Mouse (Mus musculus) liver, postnatal 0 days (tissue): ENCODE results near the gene Impg1. TPM values are rescaled to one million over a fixed set of nuclear protein-coding genes. Genes with fewer than 3 reads are reported as not detected.

Experiments used
- ATAC-seq: fragments of 200-750 bp; cut with Nextera tagmentation; 2 replicates; pipeline ENCODE4 v1.8.0; 2017; ENCODE audit warnings: mild to moderate bottlenecking, moderate library complexity
- DNase-seq: peaks from one replicate; pipeline ENCODE4 v3.0.0-alpha.2; 2016
- H3K27ac ChIP-seq: fragments of 300-500 bp; sonication (generic); 2 replicates; pipeline ENCODE4 v1.5.1; 2014; ENCODE audit warnings: antibody characterized with exemption, moderate library complexity, mild to moderate bottlenecking, low read depth
- H3K27me3 ChIP-seq: fragments of 300-500 bp; sonication (generic); 2 replicates; pipeline ENCODE4 v1.6.1; 2014; ENCODE audit warnings: low read length, control low read depth, mixed read lengths; ENCODE audit not compliant: insufficient read depth
- H3K36me3 ChIP-seq: fragments of 300-500 bp; sonication (generic); replicated peaks from 2 replicates; pipeline ENCODE4 v1.6.1; 2014; ENCODE audit warnings: mild to moderate bottlenecking, control low read depth, low read length, moderate library complexity, mixed read lengths; ENCODE audit not compliant: insufficient read depth
- H3K4me1 ChIP-seq: fragments of 300-500 bp; sonication (generic); 2 replicates; pipeline ENCODE4 v1.6.1; 2014; ENCODE audit warnings: antibody characterized with exemption, mild to moderate bottlenecking, control low read depth; ENCODE audit not compliant: insufficient read depth
- H3K4me2 ChIP-seq: fragments of 300-500 bp; sonication (generic); 2 replicates; pipeline ENCODE4 v1.6.1; 2014; ENCODE audit warnings: low read depth, mild to moderate bottlenecking, low read length, moderate library complexity, mixed read lengths
- H3K4me3 ChIP-seq: fragments of 300-500 bp; sonication (generic); 2 replicates; pipeline ENCODE4 v1.5.1; 2014; ENCODE audit warnings: low read depth, low read length
- H3K9ac ChIP-seq: fragments of 300-500 bp; sonication (generic); replicated peaks from 2 replicates; pipeline ENCODE4 v1.6.1; 2014; ENCODE audit warnings: mild to moderate bottlenecking, moderate library complexity
- H3K9me3 ChIP-seq: fragments of 300-500 bp; sonication (generic); 2 replicates; pipeline ENCODE4 v1.6.1; 2016; ENCODE audit warnings: mild to moderate bottlenecking, control low read depth, low read length, mixed read lengths
- CTCF ChIP-seq: sonication (generic); IDR thresholded peaks from 2 replicates; pipeline ENCODE4 v1.5.1; 2016; ENCODE audit warnings: antibody characterized with exemption, low read depth
- EP300 ChIP-seq: IDR thresholded peaks from 2 replicates; pipeline ENCODE4 v1.6.1; 2016; ENCODE audit warnings: antibody characterized with exemption, low read depth, mild to moderate bottlenecking
- WGBS: fragments of 180-500 bp; shearing (Covaris S2); extraction: QIAGEN DNeasy Blood & Tissue Kit; methylation state at CpG from one replicate; pipeline ENCODE4 v1.1.7; 2014; ENCODE audit not compliant: insufficient replicate concordance; 5-methylcytosine and 5-hydroxymethylcytosine counted together
- polyA plus RNA-seq: library from polyadenylated mRNA; unstranded; fragments of >200 nt; fragmentation: Nextera tagmentation; extraction: Ambion mirVana; gene quantifications from 2 replicates; pipeline ENCODE4 v1.2.1, GENCODE M21; 2015

Gene Impg1
- polyA plus RNA-seq, 1 experiment from 2014 or later, result not detected

- Histone ChIP-seq H3K4me2 (no peak overlapping the region), H3K27ac (no peak overlapping the region), H3K9me3 (no peaks in the 10 kb centered on the region), H3K4me3 (no peak overlapping the region), H3K9ac (no peak overlapping the region), H3K36me3 (no peaks in the 10 kb centered on the region), H3K4me1 (no peaks in the 10 kb centered on the region), H3K27me3 (no peaks in the 10 kb centered on the region)
- DNase-seq (no peak), ATAC-seq (no peak)
- WGBS, result 48% methylated on average over 4 of the region's 4 CpGs
- TF ChIP-seq CTCF, result no peak
- no peak for TF ChIP-seq EP300
Observed at GRCm38 (mm10) chr9:80382711-80383110, 82.6 kb downstream of the Impg1 start.

GRCm38 (mm10) chr9:80380078-80380645 is 85.1 kb downstream of the Impg1 start:
- 78% methylated on average over 2 of the region's 2 CpGs for WGBS

DNA sequence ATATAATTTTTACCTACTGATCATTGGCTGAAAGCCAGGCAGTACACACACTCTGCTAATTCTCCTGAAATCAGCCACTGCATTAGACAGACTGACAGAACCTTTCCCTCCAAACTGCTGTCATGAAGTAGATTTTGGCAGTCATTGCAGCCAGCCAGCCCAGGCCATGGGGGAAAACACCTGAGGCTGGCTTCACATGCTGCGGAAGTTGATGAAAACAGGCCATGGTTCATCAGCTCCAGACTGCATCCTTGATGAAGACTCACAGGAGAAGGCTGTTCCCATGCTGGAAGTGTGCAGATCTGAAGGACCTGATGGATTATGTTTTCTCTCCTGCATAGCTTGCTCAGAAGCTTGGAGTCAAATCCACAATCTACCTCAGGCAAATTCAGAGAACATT is 91.2 kb downstream of the Impg1 start:
- ATAC-seq (no peak), DNase-seq (no peak)
- Histone ChIP-seq H3K27me3 (no peaks in the 10 kb centered on the region), H3K27ac (no peak overlapping the region), H3K9ac (no peak overlapping the region), H3K9me3 (no peaks in the 10 kb centered on the region), H3K36me3 (no peaks in the 10 kb centered on the region), H3K4me2 (no peak overlapping the region), H3K4me3 (no peak overlapping the region), H3K4me1 (no peaks in the 10 kb centered on the region)
- WGBS, result 83% methylated on average over 1 of the region's 1 CpGs
- TF ChIP-seq EP300 (no peak), CTCF (no peak)

More at GRCm38 (mm10) chr9:80380078-80380645, 85.1 kb downstream of the Impg1 start:
- Histone ChIP-seq H3K27me3 (no peaks in the 10 kb centered on the region), H3K4me2 (no peak overlapping the region), H3K9me3 (no peaks in the 10 kb centered on the region), H3K4me3 (no peak overlapping the region), H3K9ac (no peak overlapping the region), H3K36me3 (no peaks in the 10 kb centered on the region), H3K27ac (no peak overlapping the region), H3K4me1 (no peaks in the 10 kb centered on the region)
- no peak for DNase-seq
- TF ChIP-seq CTCF (no peak), EP300 (no peak)
- ATAC-seq, result no peak

GRCm38 (mm10) chr9:80373304-80373739 is 92.0 kb downstream of the Impg1 start:
- 60% methylated on average over 5 of the region's 5 CpGs for WGBS
- Histone ChIP-seq H3K36me3 (no peaks in the 10 kb centered on the region), H3K9me3 (no peaks in the 10 kb centered on the region), H3K4me2 (no peak overlapping the region), H3K27ac (no peak overlapping the region), H3K27me3 (no peaks in the 10 kb centered on the region), H3K9ac (no peak overlapping the region), H3K4me1 (no peaks in the 10 kb centered on the region), H3K4me3 (no peak overlapping the region)
- DNase-seq, result no peak
- ATAC-seq, result no peak
- TF ChIP-seq EP300 (no peak), CTCF (no peak)

- Histone ChIP-seq H3K9me3 (no peaks in the 10 kb centered on the region), H3K27ac (no peak overlapping the region), H3K27me3 (no peaks in the 10 kb centered on the region), H3K9ac (no peak overlapping the region), H3K36me3 (no peaks in the 10 kb centered on the region), H3K4me1 (no peaks in the 10 kb centered on the region), H3K4me2 (no peak overlapping the region), H3K4me3 (no peak overlapping the region)
- DNase-seq, result no peak
- ATAC-seq, result no peak
- TF ChIP-seq EP300 (no peak), CTCF (no peak)
- 56% methylated on average over 2 of the region's 2 CpGs for WGBS
Observed at GRCm38 (mm10) chr9:80368636-80369035, 96.6 kb downstream of the Impg1 start.

DNA sequence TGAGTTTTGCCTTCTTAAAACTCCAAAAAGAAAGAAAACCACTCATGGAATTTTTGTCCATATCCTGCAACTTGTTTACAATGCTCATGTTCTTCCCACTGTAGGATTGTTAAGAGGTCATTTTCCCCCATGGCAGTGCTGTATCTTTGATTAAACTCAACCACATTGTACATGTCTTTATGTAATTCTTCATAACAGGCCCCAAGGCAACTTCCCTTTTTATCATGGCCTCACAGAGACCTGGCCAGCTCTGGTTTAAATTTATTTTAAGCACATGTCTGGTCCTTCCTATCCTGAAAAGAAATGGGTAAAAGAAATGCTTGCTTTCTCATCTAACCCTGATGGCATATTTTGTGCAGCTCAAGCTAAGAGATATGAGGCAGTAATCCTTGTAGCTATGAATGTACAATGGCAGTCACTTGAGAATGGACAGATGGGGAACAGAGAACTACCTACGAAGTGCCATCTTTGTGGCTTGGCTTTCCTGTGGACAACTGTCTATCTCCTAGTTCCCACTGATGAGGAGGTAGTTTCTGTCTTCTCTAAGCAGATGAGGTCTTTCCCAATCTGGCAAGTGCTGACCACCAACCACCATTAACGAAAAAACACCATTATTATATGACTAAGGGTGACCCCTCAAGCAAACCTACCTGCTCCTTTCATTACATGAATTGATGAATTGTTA is 97.6 kb downstream of the Impg1 start:
- 54% methylated on average over 2 of the region's 2 CpGs for WGBS
- ATAC-seq, result no peak
- Histone ChIP-seq H3K4me3 (no peak overlapping the region), H3K27ac (no peak overlapping the region), H3K9me3 (no peaks in the 10 kb centered on the region), H3K9ac (no peak overlapping the region), H3K27me3 (no peaks in the 10 kb centered on the region), H3K4me1 (no peaks in the 10 kb centered on the region), H3K36me3 (no peaks in the 10 kb centered on the region), H3K4me2 (no peak overlapping the region)
- TF ChIP-seq CTCF, result no peak
- no peak for TF ChIP-seq EP300
- DNase-seq, result no peak
